Mouse (Mus musculus): ENCODE results near the gene Ppp4r3a.

- TF ChIP-seq CTCF (IDR thresholded peaks at IDR 0.05; ENCODE audit: low read depth, low read length) (no peak), POLR2A (IDR thresholded peaks at IDR 0.05; ENCODE audit: borderline replicate concordance, low read depth, low read length) (no peak)
Observed at GRCm38 (mm10) chr12:101083076-101083838, at the start of gene Ppp4r3a.

Data from bone marrow macrophage, adult 2 months (primary cell).